Mouse (Mus musculus): ENCODE measurements at regions not wholly inside any gene's neighbourhood (a gene's known extent, or its start where the extent isn't known, plus 50 kb on each side); places are given as distances from the start of the nearest gene placed in this dataset.

DNA sequence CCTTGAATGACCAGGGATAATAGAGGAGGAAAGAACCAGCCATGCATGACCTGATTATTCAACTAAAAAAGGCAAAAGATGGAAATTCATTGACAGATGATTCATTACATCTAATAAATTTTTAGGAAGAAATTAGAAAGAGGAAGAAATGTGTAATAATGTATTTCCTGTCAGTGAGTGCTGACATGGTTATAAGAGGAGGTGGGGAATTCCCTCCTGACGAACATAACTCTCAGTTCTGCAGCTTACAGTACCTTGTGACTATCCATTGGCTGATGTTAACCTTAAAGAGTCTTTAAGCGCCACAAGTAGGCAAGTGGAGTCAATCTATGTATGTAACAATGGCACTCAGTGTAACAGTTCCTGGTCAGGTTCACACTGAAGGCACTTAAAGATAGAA lies 492.7 kb downstream of the Fgf9 start:
- Histone ChIP-seq H3K9me3 (replicated peaks; ENCODE audit: low read length) (no peaks in the 10 kb centered on the region), H3K9ac (ENCODE audit: insufficient read depth, low read depth) (no peak overlapping the region), H3K4me2 (ENCODE audit: insufficient read depth, low read depth, poor library complexity, severe bottlenecking) (0 out of 2 replicates have a peak overlapping the region, but pooled peaks have one; percentile 31), H3K4me1 (ENCODE audit: control insufficient read depth in 1 of 2, insufficient read depth in 2 of 2) (peaks cover 11 to 44% of the 10 kb centered on the region in 2 experiments), H3K4me3 (replicated peaks in 1 of 3; ENCODE audit: low read depth in 2 of 3, low read length in 2 of 3, poor library complexity in 1 of 3) (no peak overlapping the region), H3K27ac (ENCODE audit: insufficient read depth, low read depth) (no peak overlapping the region), H3K79me2 (replicated peaks; ENCODE audit: control insufficient read depth, extremely low read depth, insufficient read depth, poor library complexity, severe bottlenecking) (no peaks in the 10 kb centered on the region), H3K36me3 (replicated peaks in 1 of 2; ENCODE audit: control insufficient read depth in 1 of 2, insufficient read depth in 1 of 2, low read length in 1 of 2) (no peaks in the 10 kb centered on the region), H3K27me3 (replicated peaks) (no peaks in the 10 kb centered on the region)
- in situ Hi-C loops (cut with MboI; ENCODE audit: low pct_ligation_motif_present, low pct_unique_long_range_greater_than_20kb, low sequenced_read_pairs) (no loop called here), dilution Hi-C loops (cut with MboI; ENCODE audit: extremely low pct_ligation_motif_present, extremely low pct_unique_long_range_greater_than_20kb, low sequenced_read_pairs) (no loop called here)
- no peak for TF ChIP-seq USF1 (IDR thresholded peaks at IDR 0.05; ENCODE audit: low read depth, low read length)
- peak; percentile 85 for TF ChIP-seq MEF2A (IDR thresholded peaks at IDR 0.05; ENCODE audit: borderline replicate concordance, low read depth, low read length)
- no peak for TF ChIP-seq CHD1 (IDR thresholded peaks at IDR 0.05; ENCODE audit: low read depth, low read length)
- TF ChIP-seq TBP (conservative IDR thresholded peaks at IDR 0.05; ENCODE audit: low read depth, low read length): no peak
- no peak for TF ChIP-seq SMC3 (IDR thresholded peaks at IDR 0.05; ENCODE audit: low read depth, low read length)
- no peak for TF ChIP-seq POLR2A (IDR thresholded peaks at IDR 0.05; ENCODE audit: low read depth, low read length)
- TF ChIP-seq CHD2 (IDR thresholded peaks at IDR 0.05; ENCODE audit: low read length): no peak
- TF ChIP-seq ZNF384 (IDR thresholded peaks at IDR 0.05; ENCODE audit: low read depth, low read length): peak; percentile 75
- TF ChIP-seq RCOR1 (conservative IDR thresholded peaks at IDR 0.05; ENCODE audit: low read depth, low read length): 0 out of 2 replicates have a peak, but pooled peaks have one; percentile 30
- peak; percentile 64 for TF ChIP-seq MYC (IDR thresholded peaks at IDR 0.05; ENCODE audit: low read depth, low read length)
- TF ChIP-seq CTCF (conservative IDR thresholded peaks at IDR 0.05 in 1 of 2, IDR thresholded peaks at IDR 0.05 in 1 of 2; ENCODE audit: low read depth in 2 of 2, low read length in 2 of 2): no peak
- no peak for TF ChIP-seq ZMIZ1 (IDR thresholded peaks at IDR 0.05; ENCODE audit: low read depth, low read length)
- no peak for TF ChIP-seq ZC3H11A (IDR thresholded peaks at IDR 0.05; ENCODE audit: low read depth, low read length)
- TF ChIP-seq JUND (conservative IDR thresholded peaks at IDR 0.05; ENCODE audit: low read depth, low read length): peak; percentile 87
- no peak for TF ChIP-seq SIN3A (IDR thresholded peaks at IDR 0.05; ENCODE audit: low read length)
- TF ChIP-seq PAX5 (IDR thresholded peaks at IDR 0.05; ENCODE audit: low read length): no peak
- no peak for TF ChIP-seq NELFE (IDR thresholded peaks at IDR 0.05; ENCODE audit: low read depth, low read length)
- TF ChIP-seq UBTF (IDR thresholded peaks at IDR 0.05; ENCODE audit: low read depth, low read length): no peak
- no peak for TF ChIP-seq ZKSCAN1 (IDR thresholded peaks at IDR 0.05; ENCODE audit: borderline replicate concordance, low read depth, low read length)
- no peak for TF ChIP-seq RAD21 (IDR thresholded peaks at IDR 0.05; ENCODE audit: low read depth, low read length)
- no peak for TF ChIP-seq MAX (IDR thresholded peaks at IDR 0.05; ENCODE audit: low read length)
- TF ChIP-seq NRF1 (IDR thresholded peaks at IDR 0.05; ENCODE audit: low read depth, low read length): no peak
- no peak for TF ChIP-seq USF2 (conservative IDR thresholded peaks at IDR 0.05; ENCODE audit: low read depth, low read length)
- peak; percentile 54 for TF ChIP-seq BHLHE40 (IDR thresholded peaks at IDR 0.05; ENCODE audit: low read depth, low read length)
- peak; percentile 75 for TF ChIP-seq ETS1 (conservative IDR thresholded peaks at IDR 0.05; ENCODE audit: low read depth, low read length)
- no peak for TF ChIP-seq POLR2AphosphoS2 (IDR thresholded peaks at IDR 0.05; ENCODE audit: low read depth, low read length)
- TF ChIP-seq ELF1 (IDR thresholded peaks at IDR 0.05; ENCODE audit: low read depth, low read length): no peak
- TF ChIP-seq KAT2A (IDR thresholded peaks at IDR 0.05; ENCODE audit: insufficient replicate concordance, low read length): no peak
- peak; percentile 31; the same call in 1 of the 2 replicates for TF ChIP-seq TCF12 (IDR thresholded peaks at IDR 0.05; ENCODE audit: low read depth, low read length)
- TF ChIP-seq E2F4 (IDR thresholded peaks at IDR 0.05; ENCODE audit: insufficient replicate concordance, low read depth, low read length): no peak
- peak; percentile 86 for TF ChIP-seq JUN (IDR thresholded peaks at IDR 0.05; ENCODE audit: insufficient read depth, low read depth, low read length)
- TF ChIP-seq IRF4 (IDR thresholded peaks at IDR 0.05; ENCODE audit: low read depth, low read length): peak; percentile 94
- no peak for TF ChIP-seq MXI1 (IDR thresholded peaks at IDR 0.05; ENCODE audit: low read depth, low read length)
- no peak for TF ChIP-seq GABPA (IDR thresholded peaks at IDR 0.05; ENCODE audit: insufficient replicate concordance, low read depth, low read length)
- peak; percentile 98 for TF ChIP-seq EP300 (IDR thresholded peaks at IDR 0.05; ENCODE audit: low read length)
- TF ChIP-seq MAFK (IDR thresholded peaks at IDR 0.05; ENCODE audit: insufficient replicate concordance, low read length): 0 out of 2 replicates have a peak, but pooled peaks have one; percentile 58
- TF ChIP-seq MAZ (IDR thresholded peaks at IDR 0.05; ENCODE audit: low read depth, low read length): no peak
- TF ChIP-seq HCFC1 (IDR thresholded peaks at IDR 0.05; ENCODE audit: low read depth, low read length): no peak
- DNase-seq (ENCODE audit: extremely low read depth): peak; percentile 77

Data from CH12.LX (cell line).